Mouse (Mus musculus): ENCODE results near the gene Kdm4a. TPM values are rescaled to one million over a fixed set of nuclear protein-coding genes. Genes with fewer than 3 reads are reported as not detected.

Kdm4a gene
- total RNA-seq, 2 experiments from 2014 or later: 26.9 to 29.2 TPM

- DNase-seq: no peak
- intact Hi-C loops (cut with DNase I): no loop called here
Measured at GRCm38 (mm10) chr4:118157666-118158065, 22.2 kb downstream of the Kdm4a start.

GRCm38 (mm10) chr4:118156559-118156958 is 23.3 kb downstream of the Kdm4a start:
- intact Hi-C loops (cut with DNase I): no loop called here
- DNase-seq: no peak

GRCm38 (mm10) chr4:118154889-118155288 is 25.0 kb downstream of the Kdm4a start:
- no peak for DNase-seq
- intact Hi-C loops (cut with DNase I): no loop called here

- intact Hi-C loops (cut with DNase I): no loop called here
- DNase-seq: peak; percentile 59
Measured at GRCm38 (mm10) chr4:118152020-118152785, 27.6 kb downstream of the Kdm4a start.

- DNase-seq: no peak
- intact Hi-C loops (cut with DNase I): no loop called here
Measured at GRCm38 (mm10) chr4:118150804-118151203, 29.0 kb downstream of the Kdm4a start.

GRCm38 (mm10) chr4:118149956-118150680 is 29.7 kb downstream of the Kdm4a start:
- intact Hi-C loops (cut with DNase I): no loop called here
- peak in 1 of 2 experiments; percentile 26 for DNase-seq

- no peak for DNase-seq
- intact Hi-C loops (cut with DNase I): no loop called here
Measured at GRCm38 (mm10) chr4:118149055-118149576, 30.7 kb downstream of the Kdm4a start.

GRCm38 (mm10) chr4:118148317-118148687 is 31.5 kb downstream of the Kdm4a start:
- DNase-seq: no peak
- intact Hi-C loops (cut with DNase I): no loop called here

GRCm38 (mm10) chr4:118147547-118148316 is 32.1 kb downstream of the Kdm4a start:
- DNase-seq: peak; percentile 33 to 50
- intact Hi-C loops (cut with DNase I): no loop called here

GRCm38 (mm10) chr4:118147090-118147489 is 32.8 kb downstream of the Kdm4a start:
- intact Hi-C loops (cut with DNase I): no loop called here
- DNase-seq: no peak

GRCm38 (mm10) chr4:118144324-118144723 is 35.5 kb downstream of the Kdm4a start:
- intact Hi-C loops (cut with DNase I): no loop called here
- DNase-seq: peak in 1 of 2 experiments; percentile 19

GRCm38 (mm10) chr4:118143679-118144078 is 36.2 kb downstream of the Kdm4a start:
- intact Hi-C loops (cut with DNase I): no loop called here
- DNase-seq: no peak

- no peak for DNase-seq
- intact Hi-C loops (cut with DNase I): no loop called here
Measured at GRCm38 (mm10) chr4:118141511-118141910, 38.3 kb downstream of the Kdm4a start.

- peak; percentile 52 to 56 for DNase-seq
- intact Hi-C loops (cut with DNase I): loop anchor here (5.0 kb wide), 1 partner anchor 38 kb away; no protein-coding TSS in a partner anchor
Measured at GRCm38 (mm10) chr4:118138891-118139290, 41.0 kb downstream of the Kdm4a start.

- DNase-seq: no peak
- intact Hi-C loops (cut with DNase I): loop anchor here (5.0 kb wide), 1 partner anchor 39 kb away; no protein-coding TSS in a partner anchor
Measured at GRCm38 (mm10) chr4:118137857-118138256, 42.0 kb downstream of the Kdm4a start.

- intact Hi-C loops (cut with DNase I): loop anchor here (5.0 kb wide), 1 partner anchor 40 kb away; no protein-coding TSS in a partner anchor
- no peak for DNase-seq
Measured at GRCm38 (mm10) chr4:118137311-118137710, 42.5 kb downstream of the Kdm4a start.

- intact Hi-C loops (cut with DNase I): loop anchor here (5.0 kb wide), 1 partner anchor 42 kb away; no protein-coding TSS in a partner anchor
- DNase-seq: no peak
Measured at GRCm38 (mm10) chr4:118135414-118135813, 44.4 kb downstream of the Kdm4a start.

GRCm38 (mm10) chr4:118134485-118135365 is 45.1 kb downstream of the Kdm4a start, which contains the start of gene St3gal3:
St3gal3 (minus strand) TSS chr4:118134914.
- intact Hi-C loops (cut with DNase I): loop anchor here (5.0 kb wide), 1 partner anchor 43 kb away; no protein-coding TSS in a partner anchor
- peak; percentile 96 for DNase-seq

GRCm38 (mm10) chr4:118131329-118131728 is 48.5 kb downstream of the Kdm4a start:
- intact Hi-C loops (cut with DNase I): no loop called here
- no peak for DNase-seq
